Mouse (Mus musculus) ovary, adult 18-20 months (tissue): ENCODE results near the gene Plekhm3.

Experiments used
- DNase-seq: peaks from one replicate; pipeline ENCODE4 v3.0.0; 2022; ENCODE audit warnings: low spot score, mixed read lengths

Gene Plekhm3

DNA sequence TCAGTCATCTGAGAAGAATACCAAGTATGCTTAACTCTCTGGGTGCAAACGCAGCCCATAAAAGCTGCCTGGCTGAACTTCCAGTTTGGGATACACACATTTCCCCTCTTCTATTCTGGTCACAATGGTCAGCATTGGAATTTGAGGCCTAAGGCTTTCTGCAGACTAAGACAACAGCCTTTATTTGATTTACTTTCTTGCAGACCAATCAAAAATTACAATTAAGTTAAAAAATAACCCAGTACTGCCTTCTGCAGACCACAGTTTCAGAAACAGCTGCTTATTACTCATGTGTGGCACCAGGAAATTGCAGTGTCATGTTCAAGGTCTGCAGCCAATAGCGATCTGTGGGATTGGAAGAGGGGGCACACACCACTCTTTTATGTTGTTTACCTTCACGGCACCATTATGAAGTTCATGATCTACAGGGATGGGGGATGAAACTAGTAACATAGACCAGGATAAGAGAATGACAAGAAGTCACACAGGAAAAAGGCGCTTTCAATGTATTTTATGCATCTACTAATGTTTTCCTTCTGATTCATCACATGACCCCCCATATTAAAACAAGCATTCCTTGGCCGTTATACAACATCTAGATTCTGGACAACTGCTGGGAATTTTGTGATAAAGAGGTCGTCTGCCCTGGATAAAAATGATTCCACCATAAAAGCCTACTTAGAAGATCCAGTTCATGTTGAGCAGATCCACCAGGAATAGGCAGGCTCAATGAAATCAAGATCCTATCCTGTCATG, 130.1 kb downstream of the Plekhm3 start:
- DNase-seq = no peak

DNA sequence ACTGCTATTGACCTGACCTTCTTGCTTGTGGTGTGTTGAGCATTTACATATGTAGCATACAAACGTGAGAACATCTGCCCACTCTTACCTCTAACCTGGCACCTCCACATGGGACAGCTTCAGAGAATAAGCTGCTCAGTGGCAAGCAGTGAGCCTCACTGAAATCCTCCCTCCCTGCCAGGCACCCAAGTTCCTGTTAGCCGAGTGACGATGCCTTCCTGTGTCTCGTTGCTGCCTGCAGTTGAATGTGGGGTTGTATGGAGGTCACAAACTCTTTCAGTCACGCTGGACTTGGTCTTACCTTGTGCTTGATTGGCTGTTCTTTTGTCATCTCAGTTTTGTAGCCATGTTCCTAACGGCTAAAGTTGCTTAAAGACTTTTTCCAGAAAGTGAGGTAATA, 133.1 kb downstream of the Plekhm3 start:
- DNase-seq = no peak

DNA sequence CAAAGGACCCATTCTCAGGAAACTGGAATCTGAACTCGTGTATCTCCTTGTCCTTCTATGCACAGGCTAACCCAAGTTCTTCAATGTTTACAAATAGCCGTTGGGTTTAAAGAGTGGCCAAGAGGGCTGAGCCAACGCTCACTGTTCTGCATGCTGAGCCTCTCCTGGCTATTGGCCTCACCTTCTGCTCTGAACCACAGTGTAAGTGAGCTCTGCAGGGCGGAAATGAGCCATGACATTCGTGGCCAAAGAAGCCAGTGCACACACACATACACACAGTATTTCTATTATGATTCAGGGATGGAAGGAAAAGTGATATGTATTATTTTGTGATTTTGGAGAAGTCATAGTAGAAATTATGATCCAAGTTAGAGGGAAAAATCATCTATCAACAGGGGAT, 138.9 kb downstream of the Plekhm3 start:
- DNase-seq = no peak

DNA sequence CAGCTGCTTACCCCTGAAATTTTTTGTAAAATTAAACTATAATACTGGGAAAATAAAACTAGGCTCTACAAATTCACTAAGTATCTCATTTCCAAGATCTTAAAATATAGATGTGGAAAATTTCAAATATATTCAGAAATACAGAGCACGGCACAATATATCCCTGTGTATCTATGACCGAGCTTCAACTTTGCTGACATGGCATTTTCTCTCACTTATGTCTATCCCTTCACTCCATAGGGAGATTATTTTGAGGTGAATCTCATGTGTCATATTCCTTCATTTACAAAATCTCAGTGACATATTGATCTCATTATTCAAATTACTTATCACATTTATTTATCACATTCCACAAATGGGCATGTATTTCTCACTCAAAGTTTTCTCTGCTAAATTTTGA, 143.4 kb downstream of the Plekhm3 start:
- no peak for DNase-seq

DNA sequence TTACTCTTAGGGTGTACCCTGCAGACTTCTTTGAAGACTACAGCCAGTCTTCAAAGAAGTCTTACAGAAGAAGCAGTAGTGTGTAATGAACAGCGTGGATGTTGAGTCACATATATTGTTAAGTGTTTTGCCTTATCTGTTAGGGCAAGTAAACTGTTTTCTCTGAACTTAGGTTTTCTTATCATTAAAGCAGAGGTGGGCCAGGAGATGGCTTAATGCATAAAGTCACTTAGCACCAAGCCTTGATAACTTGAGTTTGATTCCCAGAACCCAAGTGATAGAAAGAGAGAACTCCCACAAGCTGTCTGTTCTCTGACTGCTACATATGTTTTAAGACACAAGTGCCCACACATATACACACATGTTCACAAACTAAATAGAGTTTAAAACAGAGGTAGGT, 144.7 kb downstream of the Plekhm3 start:
- DNase-seq = no peak

DNA sequence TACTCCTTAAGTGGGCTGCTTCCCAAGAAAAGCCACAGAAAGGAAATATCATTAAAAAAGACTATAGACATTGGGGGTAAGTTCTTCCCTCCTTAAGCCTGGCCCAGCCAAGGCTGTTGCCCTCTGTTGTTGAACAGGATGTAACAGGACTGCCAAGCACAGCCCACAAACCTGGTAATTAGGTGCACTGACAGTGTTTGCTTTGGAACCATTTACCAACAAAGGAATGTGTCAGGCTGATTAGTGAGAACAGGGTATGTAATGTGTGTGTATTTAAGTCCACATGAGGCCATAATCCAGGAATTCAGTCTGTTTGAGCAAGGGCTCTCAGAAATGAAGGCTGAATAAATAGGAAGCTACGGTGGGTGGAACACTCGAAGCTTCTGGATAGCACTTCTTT, 147.5 kb downstream of the Plekhm3 start:
- no peak for DNase-seq

DNA sequence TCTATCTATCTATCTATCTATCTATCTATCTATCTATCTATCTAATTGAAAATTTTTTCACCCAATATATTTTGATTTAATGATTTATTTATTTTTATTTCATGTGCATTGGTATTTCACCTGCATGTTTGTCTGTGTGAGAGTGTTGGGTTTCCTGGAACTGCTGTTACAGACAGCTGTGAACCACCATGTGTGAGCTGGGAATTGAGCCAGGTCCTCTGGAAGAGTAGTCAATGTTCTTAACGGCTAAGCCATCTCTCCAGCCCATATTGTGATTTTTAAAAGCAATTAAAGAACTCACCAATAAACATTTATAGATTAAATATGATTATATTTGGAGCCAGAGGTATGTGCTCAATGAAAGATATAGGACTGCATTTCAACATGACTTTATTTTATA, 148.9 kb downstream of the Plekhm3 start:
- no peak for DNase-seq

DNA sequence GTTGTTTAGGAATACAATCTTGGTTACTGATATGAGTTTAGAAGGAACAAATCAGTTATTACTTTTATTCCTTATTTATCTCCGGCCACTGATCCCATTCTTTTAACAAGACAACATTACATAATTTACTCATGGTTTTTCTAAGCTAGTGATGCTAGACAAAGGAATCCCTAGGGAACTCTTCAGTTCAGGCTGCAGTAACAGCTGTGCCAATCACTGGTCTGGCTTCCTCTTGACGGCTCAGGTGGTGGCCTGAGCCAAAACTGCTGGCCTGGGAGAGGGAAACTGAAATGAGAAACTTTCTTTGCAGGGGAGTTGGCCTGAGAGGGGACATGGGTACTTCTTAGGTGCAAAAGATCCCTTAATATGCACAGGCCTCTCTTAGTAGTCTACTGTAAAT, 151.4 kb downstream of the Plekhm3 start:
- DNase-seq = no peak

DNA sequence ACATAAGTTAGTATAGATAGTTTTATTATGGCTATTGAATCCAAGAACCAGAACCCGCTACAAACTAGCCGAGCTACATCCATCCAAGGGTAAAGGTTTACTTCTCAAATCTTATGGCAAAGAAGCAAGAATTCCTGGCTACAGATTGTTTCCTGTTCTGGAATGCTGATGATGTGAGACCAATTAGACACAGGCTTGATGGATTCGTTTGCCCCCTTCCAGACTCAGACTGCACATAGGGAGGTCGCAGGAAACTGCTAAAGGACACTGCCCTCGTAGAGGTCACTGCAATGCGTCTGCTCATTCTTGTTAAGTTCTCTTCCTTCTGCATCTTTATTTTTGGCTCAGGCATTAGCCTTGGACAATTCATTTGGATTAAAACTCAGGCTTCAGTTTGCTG, 154.0 kb downstream of the Plekhm3 start:
- DNase-seq = no peak

DNA sequence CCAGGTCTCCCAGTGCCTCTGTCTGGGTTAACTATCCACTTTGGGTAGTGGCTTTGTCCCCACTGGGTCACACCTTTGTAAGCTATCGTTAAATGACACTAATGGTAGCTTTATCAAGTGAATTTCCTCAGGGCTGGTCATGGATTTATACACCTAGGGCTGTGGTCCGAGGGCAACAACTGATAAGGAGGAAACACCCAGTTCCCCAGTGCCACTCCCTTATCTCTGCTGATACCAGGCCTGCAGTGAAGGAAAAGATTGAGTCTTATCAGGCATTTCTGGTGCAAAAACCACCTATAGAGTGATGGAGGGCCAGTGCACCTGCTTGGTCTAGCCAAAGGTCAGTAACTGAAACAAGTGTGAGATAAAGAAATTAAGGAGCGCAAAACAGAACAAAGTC, 159.0 kb downstream of the Plekhm3 start:
- no peak for DNase-seq

DNA sequence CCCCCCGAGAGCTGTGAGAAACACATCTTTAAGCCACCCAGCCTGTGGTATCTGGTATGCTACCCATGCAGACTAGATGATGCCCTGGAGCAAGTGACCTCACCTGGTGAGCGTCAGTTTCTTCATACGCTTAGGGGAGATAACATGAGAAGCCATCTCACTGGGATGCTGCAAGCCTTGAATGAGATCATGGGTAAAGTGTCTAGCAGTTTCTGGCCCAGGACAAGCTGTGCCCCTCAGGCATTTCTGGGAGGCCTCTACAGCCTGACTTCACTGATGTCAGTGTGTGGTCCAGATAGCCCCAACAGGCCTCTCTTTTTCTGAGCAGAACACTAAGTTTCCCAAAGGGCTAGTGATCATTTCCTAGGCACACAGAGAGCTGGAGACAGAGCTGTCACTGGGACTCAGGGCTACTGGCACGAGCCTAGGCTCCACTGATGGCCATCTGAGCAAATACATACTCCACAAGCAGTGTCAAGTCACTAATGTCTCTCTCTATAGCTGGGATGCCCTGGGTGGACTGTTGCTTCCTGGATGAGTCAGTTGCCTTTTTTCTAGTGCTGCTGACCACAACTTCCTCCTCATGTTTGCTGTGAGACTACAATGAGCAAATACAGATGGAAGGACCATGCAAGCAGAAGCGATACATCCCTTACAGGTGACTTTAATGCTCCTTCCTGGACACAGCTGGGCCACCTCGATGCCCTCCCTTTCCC, 159.6 kb downstream of the Plekhm3 start:
- DNase-seq = no peak

DNA sequence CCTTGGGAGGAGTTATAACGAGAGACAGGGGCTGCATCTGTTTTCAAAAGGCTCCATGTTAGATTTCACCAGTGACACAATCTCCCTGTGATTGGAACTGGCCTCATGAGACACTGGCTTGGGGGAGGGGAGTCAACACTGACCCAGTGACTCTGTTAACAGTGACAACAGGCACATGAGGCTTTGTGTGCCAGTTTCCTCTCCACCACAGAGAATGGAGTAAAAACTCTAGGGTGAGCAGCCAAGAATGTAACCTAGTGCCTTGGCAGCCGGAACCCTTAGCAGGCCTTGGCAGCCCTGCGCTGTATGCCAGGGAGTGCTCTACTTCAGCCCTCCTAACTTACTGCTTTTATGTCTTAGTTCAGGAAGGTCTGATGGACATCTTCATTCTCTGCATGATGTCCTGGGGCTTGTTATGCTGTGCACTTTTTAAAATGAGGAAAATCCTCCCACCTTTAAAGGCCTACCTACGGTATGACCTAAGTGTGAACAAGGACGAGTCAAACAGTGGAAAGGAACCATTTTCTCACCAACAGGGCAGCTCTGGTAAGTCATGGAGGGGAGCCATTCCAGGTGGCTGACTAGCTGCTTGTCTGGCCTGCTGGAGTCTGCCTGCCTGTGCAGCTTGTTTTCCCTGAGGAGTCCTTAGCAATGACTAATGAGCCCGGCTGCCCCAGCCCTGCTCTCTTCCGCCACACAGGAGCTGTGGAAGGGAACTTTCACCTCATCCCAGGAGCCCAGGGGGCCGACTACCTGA, 161.2 kb downstream of the Plekhm3 start:
- DNase-seq = no peak

DNA sequence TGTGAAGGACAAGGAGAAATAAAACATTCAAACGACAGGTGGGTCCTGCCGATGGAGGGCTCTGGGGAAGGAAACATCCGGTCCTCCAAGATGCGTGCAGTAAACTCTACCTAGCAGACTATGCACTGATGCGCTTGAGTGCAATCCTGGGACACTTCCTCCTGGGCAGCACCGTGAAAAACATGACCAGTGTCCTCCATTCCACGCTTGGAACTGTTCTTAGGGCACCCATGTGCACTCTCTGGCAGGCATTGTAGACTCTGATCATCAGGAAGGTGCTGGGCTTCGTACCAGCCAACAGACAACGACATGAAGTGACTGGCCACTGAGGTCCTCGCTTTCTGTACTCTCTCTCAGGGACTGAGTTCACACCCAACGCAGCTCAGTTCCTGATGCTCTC, 162.5 kb downstream of the Plekhm3 start:
- DNase-seq = no peak

DNA sequence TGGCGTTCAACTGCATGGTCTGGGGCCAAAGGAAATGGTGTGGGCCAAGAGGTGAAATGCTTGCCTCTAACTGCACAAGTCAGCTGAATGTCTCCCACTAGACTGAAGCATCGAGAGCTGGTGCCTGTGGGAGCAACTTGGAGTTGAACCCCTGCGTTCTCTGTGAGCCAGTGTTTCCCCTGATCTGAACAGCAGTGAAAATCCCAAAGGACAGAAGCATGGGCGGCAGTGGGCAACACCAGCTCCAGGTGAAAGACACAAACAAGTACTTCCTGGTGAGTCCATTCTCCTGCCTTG, 163.4 kb downstream of the Plekhm3 start:
- DNase-seq = no peak

DNA sequence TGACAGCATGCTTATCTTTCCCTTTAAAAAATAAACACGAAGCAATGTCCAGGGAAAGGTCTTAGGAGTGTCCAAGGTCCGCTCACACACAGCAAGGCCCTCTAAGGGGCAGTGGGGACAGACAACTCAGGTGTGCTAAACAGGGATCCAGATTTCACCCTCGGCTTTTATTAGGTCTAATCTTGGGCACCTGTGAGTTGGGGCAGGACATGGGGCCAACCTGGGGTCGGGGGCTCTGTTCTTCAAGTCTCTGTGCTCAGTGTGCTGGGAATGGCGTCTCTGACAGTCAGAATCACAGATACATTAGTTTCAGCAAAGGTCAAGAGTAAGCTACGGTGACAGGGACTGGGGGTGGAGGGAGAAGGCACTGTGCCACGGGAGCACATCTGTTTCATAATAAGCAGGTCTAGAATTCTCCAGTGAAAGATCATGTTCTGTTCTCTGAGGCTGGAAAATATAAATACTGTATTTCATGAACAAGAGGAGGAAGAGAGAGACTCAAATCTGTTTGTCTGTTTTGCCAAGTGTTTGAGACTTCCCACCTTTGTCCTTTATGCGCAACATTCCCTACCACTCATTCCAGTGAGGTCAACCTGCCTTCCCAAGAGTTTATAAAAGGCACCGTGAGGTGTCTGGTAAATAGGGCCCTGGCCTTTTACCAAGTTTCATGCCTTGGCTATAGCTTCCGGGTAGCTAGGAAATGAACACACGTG, 163.9 kb downstream of the Plekhm3 start:
- DNase-seq = no peak

DNA sequence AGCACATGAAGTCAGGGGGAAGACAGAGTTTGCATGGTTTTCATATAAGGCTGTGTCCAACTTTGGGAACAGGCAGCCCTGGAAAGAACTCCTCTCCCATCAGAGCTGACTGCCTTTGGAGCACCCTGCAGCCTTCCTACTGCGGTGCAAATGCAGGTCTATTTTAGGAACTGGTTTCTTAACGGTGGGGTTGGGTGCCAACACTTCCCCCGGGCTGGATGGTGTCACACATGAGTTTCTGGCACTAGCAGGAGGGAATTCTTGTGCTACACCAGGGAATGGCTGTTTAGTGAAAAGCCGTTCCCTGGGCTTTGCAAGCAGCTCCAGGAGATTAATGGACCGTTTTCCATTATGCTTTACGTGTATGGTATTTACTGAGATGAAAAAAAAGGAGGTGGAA, 164.8 kb downstream of the Plekhm3 start:
- no peak for DNase-seq

DNA sequence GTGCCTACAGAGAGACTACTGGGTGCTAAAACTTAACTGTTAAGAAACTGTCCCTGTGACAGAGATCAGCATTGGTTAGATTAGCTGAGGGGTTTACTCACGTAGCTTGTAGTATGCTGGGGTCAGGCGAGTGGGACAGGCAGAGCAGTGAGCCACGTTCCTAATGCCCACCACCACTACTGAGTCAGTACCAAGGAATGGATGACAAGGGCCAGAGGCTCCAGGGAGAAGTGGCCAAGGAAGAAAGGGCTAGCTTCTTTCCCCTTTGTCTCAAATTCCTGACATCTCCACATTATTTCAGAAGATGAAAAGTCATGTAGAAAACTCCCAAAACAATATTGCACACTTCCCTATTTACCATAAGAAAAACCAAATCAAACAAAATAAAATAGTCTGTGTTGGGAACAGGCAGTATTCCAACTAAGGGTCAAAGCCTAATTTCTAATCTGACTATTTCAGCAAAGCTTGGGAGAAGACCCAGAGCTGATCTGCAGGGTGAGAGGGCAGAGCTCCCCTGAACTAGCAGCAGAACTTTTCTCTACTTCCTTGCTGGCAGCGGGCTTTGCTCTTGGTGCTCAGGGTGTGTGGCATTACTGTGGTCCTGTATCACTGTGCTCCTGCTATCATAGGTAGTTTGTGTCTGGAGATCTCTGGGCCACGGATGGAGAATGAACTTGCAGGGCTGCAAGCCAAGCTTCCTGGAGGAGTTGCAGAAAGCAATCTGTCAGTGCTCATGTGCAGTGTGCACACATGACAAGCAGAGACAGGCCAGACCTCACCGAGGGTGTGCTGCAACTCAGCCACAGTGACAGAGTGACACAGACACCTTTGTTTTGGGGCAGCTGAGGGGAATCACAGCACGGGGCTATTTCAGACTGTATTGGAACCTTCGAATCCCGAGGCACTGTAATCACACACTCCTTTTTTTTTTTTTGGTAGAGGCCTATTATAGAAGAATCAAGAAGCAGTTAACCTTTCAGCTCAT, 165.5 kb downstream of the Plekhm3 start:
- no peak for DNase-seq

DNA sequence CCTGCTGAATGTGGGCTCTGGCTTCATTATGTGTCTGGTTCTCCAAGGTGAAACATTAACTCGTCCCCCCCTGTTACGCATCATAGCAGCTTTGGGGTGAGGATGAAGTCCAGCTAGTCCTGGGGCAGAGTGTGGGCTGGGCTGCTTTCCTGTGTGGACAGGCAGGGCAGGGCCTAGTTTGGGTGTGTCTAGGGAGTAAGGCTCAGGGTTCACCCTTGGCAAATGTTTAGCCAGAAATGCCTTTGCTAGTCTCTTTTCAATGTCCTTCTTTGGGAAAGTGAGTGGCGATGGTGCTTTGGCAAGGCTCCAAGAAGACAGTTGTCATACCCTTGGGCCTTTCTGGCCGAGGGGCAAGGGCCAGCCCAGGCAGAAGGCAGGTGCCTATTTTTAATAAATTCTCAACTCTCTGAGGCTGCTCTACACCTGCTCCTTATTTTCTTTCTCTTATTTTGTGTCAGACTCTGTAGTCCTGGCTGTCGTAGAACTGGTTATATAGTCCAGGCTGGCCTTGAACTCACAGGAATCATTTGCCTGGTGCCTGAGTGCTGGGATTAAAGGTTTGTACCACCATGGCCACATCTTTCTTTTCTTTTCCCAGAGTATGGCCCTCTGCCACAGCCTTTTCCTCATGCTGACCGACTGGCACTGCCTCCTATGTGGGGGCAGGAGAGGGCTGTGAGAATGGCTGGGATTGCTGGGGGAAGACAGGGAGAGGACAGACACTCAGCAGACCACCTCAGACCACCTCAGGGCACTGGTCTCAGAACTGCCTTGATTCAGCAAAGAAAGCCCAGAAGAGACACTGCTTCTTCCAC, 168.7 kb downstream of the Plekhm3 start:
- no peak for DNase-seq

DNA sequence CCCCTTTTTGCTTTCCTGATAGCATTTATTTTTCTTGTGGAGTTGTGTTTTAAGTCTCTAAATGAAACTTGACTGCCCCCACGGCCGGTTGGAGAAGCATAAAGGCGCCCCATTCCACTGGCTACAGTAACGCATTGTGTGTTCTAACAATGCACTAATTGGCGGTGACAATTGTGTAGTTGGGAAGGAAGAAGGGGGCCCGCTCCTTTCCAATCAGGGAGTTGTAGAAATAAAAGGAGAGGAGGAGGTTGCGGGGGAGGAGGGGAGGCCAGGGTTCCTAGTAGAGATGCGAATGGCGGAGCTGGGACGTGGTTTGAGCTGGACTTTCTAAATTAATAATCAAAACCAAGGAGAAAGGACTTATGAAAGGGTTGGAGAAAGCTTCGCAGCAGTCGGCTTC, 176.8 kb downstream of the Plekhm3 start:
- no peak for DNase-seq

DNA sequence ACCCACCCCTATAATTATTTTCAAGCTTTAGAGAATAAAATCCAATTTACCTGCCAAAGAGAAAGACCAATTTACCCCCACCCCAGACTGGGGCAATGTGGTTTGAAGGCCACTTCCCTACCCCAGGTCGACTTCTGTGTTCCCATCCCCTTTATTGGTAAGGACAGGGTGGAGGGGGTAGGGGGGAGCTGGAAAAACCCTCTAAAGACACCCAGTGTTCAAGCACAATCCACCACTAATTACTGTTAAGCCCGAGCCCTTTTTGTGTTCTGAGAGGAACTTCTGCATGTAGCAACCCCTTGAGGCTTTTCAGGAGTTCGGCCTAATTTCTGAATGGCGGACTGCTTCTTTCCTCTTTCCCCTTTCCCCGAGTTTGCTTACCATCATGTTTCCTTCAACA, 177.2 kb downstream of the Plekhm3 start:
- DNase-seq = no peak

DNA sequence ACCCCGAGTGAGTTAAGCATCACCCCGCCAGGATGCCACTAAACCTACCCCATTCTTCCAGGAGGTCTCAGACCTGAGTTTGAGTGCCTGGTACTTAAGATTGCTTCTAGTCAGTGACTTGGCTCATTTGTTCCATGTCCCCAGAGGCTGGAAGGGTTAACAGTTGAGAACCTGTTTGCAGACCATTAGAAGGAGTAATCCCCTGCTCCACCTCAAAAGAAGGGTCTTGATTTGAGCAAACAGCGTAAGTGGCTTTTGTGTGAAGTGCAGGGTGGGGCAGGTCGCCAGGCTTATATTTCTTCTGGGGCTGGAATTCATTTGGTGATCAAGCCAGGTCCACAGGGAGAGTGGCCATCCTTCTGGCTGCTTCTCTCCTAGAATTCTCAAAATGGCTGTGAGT, 183.3 kb downstream of the Plekhm3 start:
- no peak for DNase-seq
